Mouse (Mus musculus) inflammation-experienced regulatory T-cells, adult 16 weeks (primary cell): ENCODE results near the gene Gm20820. TPM values are rescaled to one million over a fixed set of nuclear protein-coding genes. Genes with fewer than 3 reads are reported as not detected.

Source experiments
- polyA plus RNA-seq: library from polyadenylated mRNA; unstranded; fragments of 100-300 nt; shearing (Covaris generic); gene quantifications from one replicate; pipeline ENCODE4 v1.2.1, GENCODE M21; 2017

The Gm20820 gene
- polyA plus RNA-seq = not detected

GRCm38 (mm10) chrY:86061472-86061871 lies at the start of gene Gm20820:
Gene Gm20820 (plus strand): TSS chrY:86061772.

